Mouse (Mus musculus): ENCODE measurements around the gene Pglyrp3. TPM values are rescaled to one million over a fixed set of nuclear protein-coding genes. Genes with fewer than 3 reads are reported as not detected.
"Not testable (repeated sequence)": the region's sequence is repeated elsewhere in the genome, so short reads cannot be mapped to it uniquely, and the experiment has no call there.

The Pglyrp3 gene
- polyA plus RNA-seq (2014; fragmentation: Nextera tagmentation; extraction: Ambion mirVana): not detected in 2 replicates

- H3K27me3 ChIP-seq (ENCODE audit: control insufficient read depth, insufficient read depth, low read length): no peaks in the 10 kb centered on the region
- ATAC-seq (ENCODE audit: insufficient read depth, low FRiP score, low TSS enrichment) (no peak), DNase-seq (ENCODE audit: low spot score) (no peak)
- H3K4me3 ChIP-seq (ENCODE audit: low read depth, low read length): no peak within 1 kb of the TSS
- no peak within 1 kb of the TSS for H3K9ac ChIP-seq (ENCODE audit: low read length)
- H3K9me3 ChIP-seq (ENCODE audit: control insufficient read depth, low read length): no peaks in the 10 kb centered on the region
- no peak within 1 kb of the TSS for H3K27ac ChIP-seq (ENCODE audit: low read depth, low read length)
- no peaks in the 10 kb centered on the region for H3K4me1 ChIP-seq (ENCODE audit: control insufficient read depth, insufficient read depth, low read length)
- no peaks in the 10 kb centered on the region for H3K36me3 ChIP-seq (ENCODE audit: control insufficient read depth, insufficient read depth, low read length)
- no peak within 1 kb of the TSS for H3K4me2 ChIP-seq (ENCODE audit: low read depth)
- WGBS: 88% methylated on average over 1 of the region's 1 CpGs
Measured at GRCm38 (mm10) chr3:92014283-92014682, at the start of gene Pglyrp3. Pglyrp3 (plus strand) TSS chr3:92014583.

- Histone ChIP-seq H3K4me3 (ENCODE audit: low read depth, low read length) (no peak overlapping the region), H3K4me1 (ENCODE audit: control insufficient read depth, insufficient read depth, low read length) (no peaks in the 10 kb centered on the region), H3K27ac (ENCODE audit: low read depth, low read length) (no peak overlapping the region), H3K9me3 (ENCODE audit: control insufficient read depth, low read length) (no peaks in the 10 kb centered on the region), H3K4me2 (ENCODE audit: low read depth) (no peak overlapping the region), H3K27me3 (ENCODE audit: control insufficient read depth, insufficient read depth, low read length) (no peaks in the 10 kb centered on the region), H3K9ac (ENCODE audit: low read length) (no peak overlapping the region), H3K36me3 (ENCODE audit: control insufficient read depth, insufficient read depth, low read length) (no peaks in the 10 kb centered on the region)
- WGBS: 100% methylated on average over 1 of the region's 1 CpGs
- DNase-seq (ENCODE audit: low spot score) (no peak), ATAC-seq (ENCODE audit: insufficient read depth, low FRiP score, low TSS enrichment) (no peak)
Measured at GRCm38 (mm10) chr3:92011001-92011400, 3.4 kb upstream of the Pglyrp3 start.

- not testable (repeated sequence) for H3K36me3 ChIP-seq (ENCODE audit: control insufficient read depth, insufficient read depth, low read length); H3K9ac ChIP-seq (ENCODE audit: low read length); H3K4me1 ChIP-seq (ENCODE audit: control insufficient read depth, insufficient read depth, low read length); H3K4me2 ChIP-seq (ENCODE audit: low read depth); H3K4me3 ChIP-seq (ENCODE audit: low read depth, low read length); H3K27me3 ChIP-seq (ENCODE audit: control insufficient read depth, insufficient read depth, low read length); DNase-seq (ENCODE audit: low spot score); H3K9me3 ChIP-seq (ENCODE audit: control insufficient read depth, low read length); ATAC-seq (ENCODE audit: insufficient read depth, low FRiP score, low TSS enrichment); H3K27ac ChIP-seq (ENCODE audit: low read depth, low read length)
- WGBS: 64% methylated on average over 24 of the region's 24 CpGs
Measured at GRCm38 (mm10) chr3:92024541-92024940, 10.2 kb downstream of the Pglyrp3 start.

- Histone ChIP-seq H3K9ac (ENCODE audit: low read length) (no peak overlapping the region), H3K27ac (ENCODE audit: low read depth, low read length) (no peak overlapping the region), H3K4me2 (ENCODE audit: low read depth) (no peak overlapping the region), H3K4me1 (ENCODE audit: control insufficient read depth, insufficient read depth, low read length) (no peaks in the 10 kb centered on the region), H3K9me3 (ENCODE audit: control insufficient read depth, low read length) (no peaks in the 10 kb centered on the region), H3K36me3 (ENCODE audit: control insufficient read depth, insufficient read depth, low read length) (no peaks in the 10 kb centered on the region), H3K27me3 (ENCODE audit: control insufficient read depth, insufficient read depth, low read length) (no peaks in the 10 kb centered on the region), H3K4me3 (ENCODE audit: low read depth, low read length) (no peak overlapping the region)
- DNase-seq (ENCODE audit: low spot score): no peak
- no peak for ATAC-seq (ENCODE audit: insufficient read depth, low FRiP score, low TSS enrichment)
- 52% methylated on average over 2 of the region's 2 CpGs for WGBS
Measured at GRCm38 (mm10) chr3:92033203-92033602, 18.8 kb downstream of the Pglyrp3 start.

- no peak overlapping the region for H3K4me3 ChIP-seq (ENCODE audit: low read depth, low read length)
- no peaks in the 10 kb centered on the region for H3K9me3 ChIP-seq (ENCODE audit: control insufficient read depth, low read length)
- no peaks in the 10 kb centered on the region for H3K36me3 ChIP-seq (ENCODE audit: control insufficient read depth, insufficient read depth, low read length)
- 61% methylated on average over 1 of the region's 1 CpGs for WGBS
- no peak overlapping the region for H3K4me2 ChIP-seq (ENCODE audit: low read depth)
- no peaks in the 10 kb centered on the region for H3K27me3 ChIP-seq (ENCODE audit: control insufficient read depth, insufficient read depth, low read length)
- DNase-seq (ENCODE audit: low spot score): no peak
- no peaks in the 10 kb centered on the region for H3K4me1 ChIP-seq (ENCODE audit: control insufficient read depth, insufficient read depth, low read length)
- ATAC-seq (ENCODE audit: insufficient read depth, low FRiP score, low TSS enrichment): no peak
- no peak overlapping the region for H3K27ac ChIP-seq (ENCODE audit: low read depth, low read length)
- no peak overlapping the region for H3K9ac ChIP-seq (ENCODE audit: low read length)
Measured at GRCm38 (mm10) chr3:92033892-92034291, 19.5 kb downstream of the Pglyrp3 start.

GRCm38 (mm10) chr3:92050382-92051054 lies 36.1 kb downstream of the Pglyrp3 start:
- DNase-seq (ENCODE audit: low spot score): no peak
- H3K9ac ChIP-seq (ENCODE audit: low read length): no peak overlapping the region
- 46% methylated on average over 6 of the region's 6 CpGs for WGBS
- H3K27ac ChIP-seq (ENCODE audit: low read depth, low read length): no peak overlapping the region
- no peaks in the 10 kb centered on the region for H3K27me3 ChIP-seq (ENCODE audit: control insufficient read depth, insufficient read depth, low read length)
- no peaks in the 10 kb centered on the region for H3K4me1 ChIP-seq (ENCODE audit: control insufficient read depth, insufficient read depth, low read length)
- no peak overlapping the region for H3K4me3 ChIP-seq (ENCODE audit: low read depth, low read length)
- no peaks in the 10 kb centered on the region for H3K36me3 ChIP-seq (ENCODE audit: control insufficient read depth, insufficient read depth, low read length)
- no peaks in the 10 kb centered on the region for H3K9me3 ChIP-seq (ENCODE audit: control insufficient read depth, low read length)
- no peak for ATAC-seq (ENCODE audit: insufficient read depth, low FRiP score, low TSS enrichment)
- H3K4me2 ChIP-seq (ENCODE audit: low read depth): no peak overlapping the region

GRCm38 (mm10) chr3:92080462-92081284 lies 66.3 kb downstream of the Pglyrp3 start:
- Histone ChIP-seq H3K4me1 (ENCODE audit: control insufficient read depth, insufficient read depth, low read length) (no peaks in the 10 kb centered on the region), H3K4me2 (ENCODE audit: low read depth) (peak overlapping the region; percentile 94), H3K36me3 (ENCODE audit: control insufficient read depth, insufficient read depth, low read length) (no peaks in the 10 kb centered on the region), H3K9ac (ENCODE audit: low read length) (peak overlapping the region; percentile 62), H3K27me3 (ENCODE audit: control insufficient read depth, insufficient read depth, low read length) (peaks cover 19% of the 10 kb centered on the region), H3K27ac (ENCODE audit: low read depth, low read length) (peak overlapping the region; percentile 68), H3K9me3 (ENCODE audit: control insufficient read depth, low read length) (no peaks in the 10 kb centered on the region), H3K4me3 (ENCODE audit: low read depth, low read length) (peak overlapping the region; percentile 68)
- ATAC-seq (ENCODE audit: insufficient read depth, low FRiP score, low TSS enrichment): peak; percentile 80
- WGBS: under 1% methylated on average over 62 of the region's 82 CpGs
- peak; percentile 78 for DNase-seq (ENCODE audit: low spot score)
